Mouse (Mus musculus) thymus, postnatal 36 days (tissue): ENCODE data around the gene 4930452B06Rik.

Source experiments
- DNase-seq, 2 experiments: peaks; one replicate each; pipeline ENCODE4 v3.0.0; 2022; ENCODE audit warnings: mixed read lengths in 2 of 2

The 4930452B06Rik gene

GRCm38 (mm10) chr14:8517681-8518080 lies 148.4 kb downstream of the 4930452B06Rik start:
- DNase-seq = no peak

- DNase-seq = no peak
Observed at GRCm38 (mm10) chr14:8514071-8514470, 152.0 kb downstream of the 4930452B06Rik start.

GRCm38 (mm10) chr14:8511276-8511675 lies 154.8 kb downstream of the 4930452B06Rik start:
- no peak for DNase-seq

DNA sequence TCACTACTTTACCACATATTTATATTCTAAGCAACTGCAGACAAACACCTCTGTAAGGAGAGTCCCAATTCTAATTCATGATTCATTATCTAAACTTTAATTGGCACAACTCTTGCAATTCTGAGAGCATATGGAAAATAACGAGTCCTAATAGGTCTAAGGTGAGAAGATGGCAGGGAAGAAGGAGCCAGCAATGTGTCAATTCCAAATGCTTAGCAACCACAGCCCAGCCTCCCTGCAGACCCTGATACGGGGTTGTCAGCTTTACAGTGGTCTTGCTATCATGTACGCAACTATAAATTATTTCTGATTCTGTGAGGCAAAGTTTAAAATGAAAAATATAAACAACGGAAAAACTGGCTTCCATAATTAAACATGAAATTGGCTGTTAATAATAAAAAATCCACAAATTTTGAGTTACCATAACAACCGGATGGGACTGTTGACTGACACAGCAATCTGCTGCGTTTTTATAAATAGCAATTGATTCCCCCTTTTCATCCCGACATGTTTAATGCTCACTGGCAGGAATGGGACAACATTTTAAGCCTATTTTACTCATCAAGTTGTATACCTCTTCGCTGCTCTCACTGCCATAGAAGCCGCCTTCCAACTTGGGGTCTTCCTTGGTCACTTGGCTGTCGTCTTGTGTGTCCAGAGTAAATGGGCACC lies 155.6 kb downstream of the 4930452B06Rik start:
- DNase-seq = no peak

DNA sequence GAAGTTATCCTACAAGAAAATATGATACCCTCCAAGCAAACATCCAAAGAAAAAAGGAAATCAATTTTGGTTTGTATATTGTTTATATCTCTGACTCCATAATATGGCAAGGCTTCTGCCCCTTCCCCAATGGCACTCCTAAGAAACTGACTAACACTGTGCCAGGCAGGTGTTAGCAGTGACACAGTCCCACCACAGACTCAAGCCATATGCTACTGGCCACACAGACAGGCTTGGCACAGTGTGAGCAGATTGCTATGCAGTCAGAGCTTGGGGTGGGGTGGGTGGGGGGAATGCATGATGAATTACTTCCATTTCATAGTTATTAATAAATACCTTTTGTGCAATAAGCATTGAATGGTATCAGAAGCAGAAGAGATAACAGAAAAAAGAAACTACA lies 157.4 kb downstream of the 4930452B06Rik start:
- DNase-seq = no peak

DNA sequence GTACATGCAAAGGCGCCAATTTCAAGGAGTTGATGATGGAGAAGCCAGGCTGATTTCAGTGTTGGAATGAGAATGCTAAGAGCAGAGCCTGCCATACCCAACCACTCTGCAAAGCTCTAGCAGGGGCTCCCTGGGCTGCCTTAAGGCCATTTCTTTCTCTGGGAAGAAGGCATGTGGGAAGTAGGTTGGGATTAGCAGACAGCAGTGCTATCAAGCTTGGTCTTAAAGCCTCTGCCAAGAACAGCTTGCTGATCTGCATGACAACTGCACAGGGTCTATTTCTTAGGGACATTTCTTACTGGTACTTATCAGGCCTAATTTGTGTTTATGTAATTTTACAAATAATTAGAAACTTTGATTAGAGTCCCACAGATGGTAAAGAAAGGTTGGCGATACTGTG lies 161.8 kb downstream of the 4930452B06Rik start:
- no peak for DNase-seq

DNA sequence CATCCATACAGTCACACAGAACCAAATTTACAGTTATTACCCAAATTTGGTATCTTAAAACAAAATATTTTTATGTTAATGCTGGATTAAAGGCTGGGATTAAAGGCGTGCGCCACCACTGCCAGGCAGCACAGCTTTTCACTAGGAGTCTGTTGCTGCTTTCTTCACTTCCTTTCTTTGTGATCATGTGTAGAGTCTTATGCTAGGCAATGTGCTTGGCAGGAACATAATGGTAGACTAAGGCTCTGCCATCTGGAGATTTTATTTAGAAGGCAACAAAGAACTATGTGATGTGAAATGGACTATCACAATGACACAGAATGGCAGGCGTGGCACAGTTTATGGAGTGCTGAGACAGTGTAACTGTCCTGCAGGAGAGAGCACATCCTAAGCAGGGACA lies 162.7 kb downstream of the 4930452B06Rik start:
- no peak for DNase-seq

- DNase-seq = no peak
Observed at GRCm38 (mm10) chr14:8502496-8502895, 163.5 kb downstream of the 4930452B06Rik start.

GRCm38 (mm10) chr14:8495691-8496090 lies 170.3 kb downstream of the 4930452B06Rik start:
- DNase-seq = no peak

DNA sequence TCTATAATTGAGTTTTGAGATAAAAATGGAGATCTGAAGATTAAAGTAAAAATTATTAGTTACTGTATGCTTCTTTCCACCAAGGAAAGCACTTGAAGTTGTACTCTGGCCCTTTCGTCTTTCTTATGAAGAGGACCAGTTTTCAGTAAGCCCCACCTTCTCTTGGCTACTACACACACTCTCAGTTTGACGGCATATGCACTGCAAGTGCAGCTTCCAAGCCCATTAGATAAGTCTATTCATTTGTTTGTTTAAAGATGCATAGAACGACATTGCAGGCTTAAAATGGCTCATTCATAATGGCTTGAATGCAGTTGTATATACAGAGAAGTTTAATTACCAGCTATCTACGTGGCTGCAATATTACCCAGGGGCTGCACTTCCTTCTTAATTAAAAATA lies 171.1 kb downstream of the 4930452B06Rik start:
- DNase-seq = no peak

- no peak for DNase-seq
Observed at GRCm38 (mm10) chr14:8494260-8494659, 171.8 kb downstream of the 4930452B06Rik start.

GRCm38 (mm10) chr14:8478098-8478497 lies 187.9 kb downstream of the 4930452B06Rik start:
- no peak for DNase-seq

DNA sequence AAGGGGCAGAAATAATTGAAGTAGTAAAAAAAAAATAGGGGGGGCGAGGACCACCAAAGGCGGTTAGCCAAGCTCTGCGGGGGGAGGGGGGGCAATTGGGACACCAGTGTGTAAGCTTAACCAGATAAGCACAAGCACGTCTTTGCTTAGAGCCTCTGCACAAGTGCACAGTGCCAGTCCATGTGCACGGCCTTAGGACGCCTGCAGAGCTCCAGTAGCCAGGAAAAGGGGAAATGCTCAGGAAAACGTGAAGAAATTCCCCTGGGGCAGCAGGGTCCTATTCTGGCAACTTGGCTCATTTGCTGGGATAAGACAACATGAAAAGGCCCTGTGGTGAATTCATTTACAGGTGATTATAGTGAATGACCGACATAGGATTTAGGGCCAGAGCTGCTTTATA lies 188.7 kb downstream of the 4930452B06Rik start:
- no peak for DNase-seq

DNA sequence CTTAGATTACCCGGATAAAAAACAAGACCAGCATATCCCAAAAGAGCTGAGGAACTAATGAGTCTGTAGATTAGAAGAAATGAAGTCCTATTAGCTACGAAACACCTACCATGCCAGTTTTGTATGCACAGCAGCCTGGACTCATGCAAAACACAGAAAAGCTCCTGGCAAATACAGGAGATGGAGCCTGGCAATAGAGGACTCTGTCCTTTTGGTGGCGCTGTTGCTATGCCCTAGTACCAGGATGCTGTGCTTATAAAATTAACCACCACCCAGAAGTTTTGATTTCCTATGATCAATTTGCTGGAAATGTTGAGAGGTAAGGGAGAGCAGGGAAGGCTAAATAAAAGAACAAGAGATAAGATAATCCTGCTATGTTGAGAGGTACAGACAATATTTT lies 189.4 kb downstream of the 4930452B06Rik start:
- DNase-seq = no peak

GRCm38 (mm10) chr14:8475851-8476250 lies 190.2 kb downstream of the 4930452B06Rik start:
- DNase-seq = no peak

- no peak for DNase-seq
Observed at GRCm38 (mm10) chr14:8472884-8473283, 193.2 kb downstream of the 4930452B06Rik start.

DNA sequence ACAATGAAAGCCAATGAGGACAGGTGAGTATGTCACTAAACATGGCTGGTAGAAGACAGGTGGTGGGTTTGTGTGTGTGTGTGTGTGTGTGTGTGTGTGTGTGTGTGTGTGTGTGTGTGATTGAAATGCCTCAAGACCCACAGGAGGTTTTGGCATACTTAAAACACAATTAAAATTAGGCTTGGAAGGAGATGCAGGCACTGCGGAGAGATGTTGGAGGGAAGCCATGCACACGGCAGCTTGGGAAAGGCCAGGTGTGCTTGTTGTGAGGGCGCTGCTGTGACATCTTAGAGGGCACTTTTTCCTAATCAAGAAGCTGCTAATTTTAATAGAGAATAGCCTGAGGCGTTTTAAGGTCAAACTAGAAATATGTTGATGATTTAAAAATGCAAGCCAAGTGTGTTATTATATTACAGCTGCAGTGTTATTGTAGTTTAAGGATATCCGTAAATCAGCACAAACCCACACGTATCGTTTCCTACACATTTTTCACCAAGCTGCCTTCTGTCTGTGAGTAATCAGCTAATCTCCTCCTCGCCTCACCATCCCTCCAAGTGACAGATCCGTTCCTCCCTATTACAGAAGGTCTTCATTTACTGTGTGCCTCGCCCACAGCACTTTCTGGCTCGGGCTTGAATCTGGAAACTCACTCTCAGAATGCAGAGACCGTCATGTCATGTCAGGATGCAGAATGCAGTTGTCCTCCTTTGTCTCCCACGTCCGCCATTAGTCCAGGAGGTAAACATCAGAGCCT lies 201.5 kb downstream of the 4930452B06Rik start:
- no peak for DNase-seq

DNA sequence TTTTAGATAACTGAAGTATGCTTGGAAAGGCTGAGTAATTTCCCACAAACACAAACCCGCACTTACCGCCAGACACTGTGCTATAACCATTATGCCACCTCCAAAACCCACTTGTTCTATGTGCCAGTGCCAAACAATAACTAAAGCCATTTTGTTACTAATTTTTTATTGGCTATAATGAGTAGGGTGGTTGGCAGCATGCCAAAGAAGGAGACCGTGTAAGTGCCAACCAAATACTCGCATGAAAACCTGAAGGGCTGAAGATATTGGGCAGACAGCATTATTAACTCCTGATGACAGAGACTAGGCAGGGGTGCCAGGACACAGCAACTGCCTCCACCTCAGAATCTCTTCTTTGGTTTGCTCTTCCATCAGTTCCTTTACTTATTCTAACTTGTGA lies 203.1 kb downstream of the 4930452B06Rik start:
- no peak for DNase-seq

DNA sequence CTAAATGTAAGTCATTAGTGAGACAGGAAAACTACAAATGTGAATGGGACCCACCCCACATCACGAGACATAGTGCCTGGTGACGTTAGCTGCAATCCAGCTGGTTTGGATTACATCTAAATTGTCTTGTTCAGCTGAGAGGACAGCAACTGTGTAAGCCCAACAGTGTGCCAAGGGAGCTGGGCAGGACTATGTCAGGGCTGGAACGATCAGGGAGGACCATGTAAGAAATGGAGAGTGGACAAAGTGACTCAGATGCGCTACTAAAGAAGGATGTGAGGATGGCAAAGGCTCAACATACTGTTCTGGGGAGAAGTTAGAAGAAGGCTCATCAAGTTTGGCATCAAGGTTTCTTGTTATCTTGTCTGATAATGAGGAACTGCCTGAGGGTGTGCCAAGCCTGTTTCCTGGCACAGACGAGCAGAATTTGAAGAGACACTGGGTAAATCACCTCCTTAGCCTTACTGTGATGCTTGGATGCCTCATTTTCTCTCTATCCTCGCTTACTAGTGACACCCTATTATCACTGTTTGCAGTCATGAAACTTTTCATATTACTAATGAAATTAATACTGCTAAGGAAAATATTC lies 203.6 kb downstream of the 4930452B06Rik start:
- DNase-seq = no peak

DNA sequence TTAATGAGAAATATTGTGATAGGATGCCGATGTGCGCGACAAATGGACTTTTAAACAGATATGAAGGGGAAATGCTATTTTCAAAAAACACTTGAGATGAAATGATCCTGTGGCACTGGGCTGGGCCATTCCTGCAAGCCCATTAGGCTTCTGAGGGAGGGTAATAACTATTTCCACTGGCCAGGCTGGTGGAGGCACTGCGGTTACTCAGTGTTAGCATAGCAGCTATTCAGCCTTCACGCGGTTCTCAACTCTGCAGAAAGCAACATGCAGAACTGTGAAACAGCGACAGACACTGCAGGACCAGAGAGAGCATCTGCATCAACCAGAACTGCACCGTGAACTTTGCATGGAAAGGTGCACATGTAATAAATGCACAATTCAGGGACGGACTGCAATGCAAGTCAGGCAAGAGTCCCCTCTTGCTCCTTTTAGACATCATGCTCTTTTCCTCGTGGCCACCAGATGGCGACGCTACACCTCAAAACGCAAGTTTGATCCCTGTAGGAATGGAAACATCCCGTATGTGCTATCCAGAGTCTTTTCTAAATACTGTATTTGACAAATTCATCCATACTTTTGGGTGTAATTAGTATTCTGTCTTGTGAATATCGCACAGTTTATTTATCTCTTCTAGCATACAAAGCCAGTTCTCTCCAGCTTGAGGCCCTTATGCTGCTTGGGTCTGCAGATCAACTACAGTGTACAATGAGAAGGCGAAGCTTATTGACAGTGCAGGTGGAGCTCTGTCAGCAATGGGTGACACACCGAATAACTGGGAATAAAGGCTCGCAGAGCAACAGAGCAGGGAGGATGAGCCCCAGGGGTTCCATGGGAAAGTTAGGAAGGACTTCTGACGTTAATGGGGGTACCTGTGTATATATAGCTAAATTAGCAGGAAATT lies 205.6 kb downstream of the 4930452B06Rik start:
- DNase-seq = peak; percentile 26 to 29

GRCm38 (mm10) chr14:8459759-8460158 lies 206.3 kb downstream of the 4930452B06Rik start:
- DNase-seq = no peak

DNA sequence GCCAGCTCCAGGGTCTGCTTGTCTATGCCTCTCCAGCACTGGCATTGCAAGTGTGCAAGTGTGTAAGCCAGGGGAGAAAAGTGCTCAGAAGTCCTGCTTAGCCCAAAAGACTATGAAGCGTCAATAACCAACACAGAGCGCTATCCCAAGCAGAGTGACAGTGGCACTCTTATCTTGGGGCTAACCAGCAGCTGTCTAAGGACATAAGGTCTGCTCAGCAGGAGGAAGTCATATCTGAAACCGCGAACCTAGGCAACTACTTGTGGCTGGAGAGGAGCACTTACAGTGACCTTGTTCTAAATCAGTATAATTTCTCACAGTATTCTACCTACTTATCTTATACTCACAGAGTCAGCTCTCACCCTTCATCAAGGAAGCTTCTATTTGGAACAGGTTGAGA lies 214.9 kb downstream of the 4930452B06Rik start:
- DNase-seq = no peak

DNA sequence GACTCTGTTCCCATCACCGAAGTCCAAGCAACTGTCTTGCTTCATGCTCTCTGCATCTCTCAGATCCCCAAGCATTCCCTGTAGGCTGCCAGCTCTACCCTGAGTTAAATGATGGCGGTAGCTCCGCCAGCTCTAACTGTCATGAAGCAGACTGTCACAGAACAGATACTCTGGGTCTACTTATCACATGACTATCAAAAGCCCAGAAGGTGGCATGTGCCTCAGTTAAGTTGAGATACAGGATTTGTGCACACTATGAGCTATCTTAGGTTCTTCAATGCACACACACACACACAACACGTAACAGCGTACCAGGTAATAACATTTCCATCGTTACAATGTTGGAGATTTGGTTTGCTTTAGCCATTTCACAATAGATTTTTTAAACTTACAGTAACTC lies 215.7 kb downstream of the 4930452B06Rik start:
- DNase-seq = no peak
